ENCODE assay signal across 22 mouse cellular contexts in the genomic region with DNA sequence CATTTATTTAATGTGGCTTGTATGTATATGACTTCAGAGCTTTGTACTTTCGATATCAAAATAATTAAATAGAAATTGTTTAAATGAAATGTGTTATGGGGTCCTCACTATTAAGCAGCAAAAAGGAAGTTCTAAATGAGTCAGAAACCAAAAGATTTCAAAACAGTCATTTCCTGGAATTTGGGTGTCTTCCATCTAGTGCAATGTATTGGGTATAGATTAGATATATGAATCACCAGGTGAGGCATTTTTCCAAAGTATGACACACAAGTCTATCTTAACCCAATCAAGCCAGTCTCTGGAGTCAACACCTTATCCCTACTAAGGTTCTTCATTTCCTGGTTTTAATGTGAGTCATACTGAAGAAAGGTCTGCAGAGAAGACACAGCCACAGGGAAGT.
"Had no signal": no experiment of that assay in that cellular context is flagged by ENCODE, and none has a peak within 500 bp of the region (broad histone marks: within the 10 kb centered on the region; RNA-seq: fewer than 3 reads in every experiment).

No protein-coding gene starts in this region.

- DNase-seq: gastrocnemius, postnatal 25 days; heart, adult 18-20 months; heart, postnatal 10 days; heart, postnatal 4 days; kidney, adult 18-20 months; kidney, adult 8-10 months; kidney, postnatal 10 days; kidney, postnatal 25 days; kidney, postnatal 4 days; layer of hippocampus, adult 9-11 months; layer of hippocampus, postnatal 36 days; left cerebral cortex, postnatal 4 days had no signal

- H3K36me3 ChIP-seq: heart, embryonic 10.5 days; heart, embryonic 12.5 days; hindbrain, embryonic 10.5 days; hindbrain, embryonic 12.5 days; intestine, embryonic 15.5 days; limb, embryonic 13.5 days; limb, embryonic 15.5 days; liver, embryonic 12.5 days had no signal

- H3K27me3 ChIP-seq: heart, embryonic 12.5 days; hindbrain, embryonic 12.5 days; intestine, embryonic 15.5 days; limb, embryonic 13.5 days; limb, embryonic 15.5 days; liver, embryonic 12.5 days had no signal

- H3K4me1 ChIP-seq: heart, embryonic 10.5 days; heart, embryonic 12.5 days; hindbrain, embryonic 10.5 days; hindbrain, embryonic 12.5 days; intestine, embryonic 15.5 days; limb, embryonic 13.5 days; limb, embryonic 15.5 days; liver, embryonic 12.5 days had no signal

- H3K4me3 ChIP-seq: heart, embryonic 10.5 days; heart, embryonic 12.5 days; hindbrain, embryonic 10.5 days; hindbrain, embryonic 12.5 days; intestine, embryonic 15.5 days; limb, embryonic 13.5 days; limb, embryonic 15.5 days; liver, embryonic 12.5 days had no signal

- H3K27ac ChIP-seq: heart, embryonic 10.5 days; hindbrain, embryonic 10.5 days; hindbrain, embryonic 12.5 days; hindbrain, embryonic 14.5 days; intestine, embryonic 15.5 days; limb, embryonic 13.5 days; limb, embryonic 15.5 days; liver, embryonic 12.5 days; liver, embryonic 14.5 days had no signal
